Mouse (Mus musculus): Measurements from ENCODE around the gene Srrm4. TPM values are rescaled to one million over a fixed set of nuclear protein-coding genes. Genes with fewer than 3 reads are reported as not detected.

Gene Srrm4
- polyA plus RNA-seq, 1 experiment from 2014 or later, result 20.8 TPM

DNA sequence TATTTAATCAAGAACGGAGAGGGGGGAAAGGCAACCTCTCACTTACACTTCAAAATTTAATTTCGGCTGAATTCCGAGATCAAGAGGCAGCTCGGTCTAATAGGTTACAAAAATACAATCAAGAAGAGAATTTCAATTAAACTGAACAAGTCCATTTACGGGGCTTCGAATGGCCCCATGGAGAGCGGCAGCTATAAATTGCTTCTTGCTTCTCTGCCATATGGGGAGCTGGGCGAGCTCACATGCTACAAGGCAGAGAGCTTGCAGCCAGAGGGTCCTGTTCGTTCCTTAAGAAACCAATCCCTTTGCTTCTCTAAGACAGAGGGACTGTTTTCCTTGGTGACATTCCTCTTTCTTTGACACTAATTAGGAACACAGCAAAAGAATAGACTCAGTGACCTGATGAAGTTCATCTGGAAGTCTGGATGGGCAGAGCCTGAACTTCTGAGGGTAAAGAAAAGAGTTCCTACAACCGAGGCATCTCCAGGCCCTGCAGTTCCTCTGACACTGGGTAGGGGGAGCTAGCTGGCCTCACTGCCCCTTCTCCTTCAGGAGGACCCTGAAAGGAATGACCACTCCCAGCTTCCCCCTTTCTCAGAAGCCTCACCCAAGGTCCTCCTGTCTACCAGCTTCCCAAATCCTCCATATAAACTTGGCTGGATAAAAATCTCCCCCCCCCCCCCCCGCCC lies 130.1 kb downstream of the Srrm4 start:
- H3K9me3 ChIP-seq (ENCODE audit: control insufficient read depth, low read length), result peaks cover 10% of the 10 kb centered on the region
- H3K4me3 ChIP-seq (ENCODE audit: low read depth, low read length), result no peak overlapping the region
- no peaks in the 10 kb centered on the region for H3K27me3 ChIP-seq (ENCODE audit: control insufficient read depth, insufficient read depth, low read length)
- peak overlapping the region; percentile 45 for H3K27ac ChIP-seq (ENCODE audit: low read depth, low read length)
- no peak overlapping the region for H3K9ac ChIP-seq (replicated peaks; ENCODE audit: low read depth, low read length)
- no peak overlapping the region for H3K4me2 ChIP-seq (ENCODE audit: low read depth, low read length)
- peak; percentile 72; the same call in 1 of the 2 replicates for ATAC-seq (ENCODE audit: low read depth)
- H3K36me3 ChIP-seq (ENCODE audit: control insufficient read depth, insufficient read depth, low read length), result peaks cover 17% of the 10 kb centered on the region; the same call in 1 of the 2 replicates
- WGBS, result 15% methylated on average over 11 of the region's 11 CpGs
- H3K4me1 ChIP-seq (ENCODE audit: control insufficient read depth, insufficient read depth, low read length), result peaks cover 11% of the 10 kb centered on the region

DNA sequence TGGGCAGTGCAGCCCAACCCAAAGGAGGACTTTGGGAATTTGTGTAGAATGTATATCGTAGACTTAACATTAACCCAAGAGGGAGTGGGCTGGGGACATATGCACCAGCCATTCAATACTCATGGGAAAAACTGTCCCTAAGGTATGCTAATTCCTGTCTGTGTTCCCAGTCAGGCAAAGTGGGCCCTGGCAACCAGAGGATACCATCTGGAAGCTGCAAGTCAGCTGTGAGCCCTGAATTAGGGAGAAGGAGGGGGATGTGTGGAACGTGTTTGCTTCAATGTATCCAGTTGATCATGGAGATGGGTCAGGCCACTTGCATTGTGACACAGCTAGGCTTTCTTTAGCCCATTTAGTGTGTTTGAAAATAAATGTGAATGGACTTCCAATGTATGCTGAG lies 131.6 kb downstream of the Srrm4 start:
- H3K4me2 ChIP-seq (ENCODE audit: low read depth, low read length), result no peak overlapping the region
- peaks cover 2% of the 10 kb centered on the region for H3K9me3 ChIP-seq (ENCODE audit: control insufficient read depth, low read length)
- H3K27me3 ChIP-seq (ENCODE audit: control insufficient read depth, insufficient read depth, low read length), result no peaks in the 10 kb centered on the region
- H3K27ac ChIP-seq (ENCODE audit: low read depth, low read length), result no peak overlapping the region; the same call in 1 of the 2 replicates
- 38% methylated on average over 2 of the region's 2 CpGs for WGBS
- peaks cover 11% of the 10 kb centered on the region for H3K4me1 ChIP-seq (ENCODE audit: control insufficient read depth, insufficient read depth, low read length)
- H3K36me3 ChIP-seq (ENCODE audit: control insufficient read depth, insufficient read depth, low read length), result peaks cover 2% of the 10 kb centered on the region; the same call in 1 of the 2 replicates
- H3K4me3 ChIP-seq (ENCODE audit: low read depth, low read length), result no peak overlapping the region
- no peak for ATAC-seq (ENCODE audit: low read depth)
- no peak overlapping the region for H3K9ac ChIP-seq (replicated peaks; ENCODE audit: low read depth, low read length)

DNA sequence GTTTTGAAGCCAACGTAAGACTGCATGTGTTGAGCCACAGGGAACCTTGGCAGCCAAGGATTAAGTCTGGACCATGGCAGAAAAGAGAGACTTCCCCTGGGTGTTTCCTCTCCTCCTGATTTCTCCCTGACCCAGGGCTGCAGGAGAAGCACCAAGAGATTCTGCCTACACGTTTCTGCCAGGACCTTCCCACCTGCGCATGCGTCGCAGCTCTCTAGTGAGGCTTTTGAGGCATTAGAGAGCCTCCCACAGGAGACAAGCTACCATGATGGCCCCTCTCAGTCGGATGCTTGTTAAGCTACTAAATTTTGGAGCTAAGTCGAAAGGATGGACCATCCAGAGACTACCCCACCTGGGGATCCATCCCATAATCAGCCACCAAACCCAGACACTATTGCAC lies 133.8 kb downstream of the Srrm4 start:
- 75% methylated on average over 7 of the region's 7 CpGs for WGBS
- H3K27ac ChIP-seq (ENCODE audit: low read depth, low read length), result no peak overlapping the region
- ATAC-seq (ENCODE audit: low read depth), result no peak

DNA sequence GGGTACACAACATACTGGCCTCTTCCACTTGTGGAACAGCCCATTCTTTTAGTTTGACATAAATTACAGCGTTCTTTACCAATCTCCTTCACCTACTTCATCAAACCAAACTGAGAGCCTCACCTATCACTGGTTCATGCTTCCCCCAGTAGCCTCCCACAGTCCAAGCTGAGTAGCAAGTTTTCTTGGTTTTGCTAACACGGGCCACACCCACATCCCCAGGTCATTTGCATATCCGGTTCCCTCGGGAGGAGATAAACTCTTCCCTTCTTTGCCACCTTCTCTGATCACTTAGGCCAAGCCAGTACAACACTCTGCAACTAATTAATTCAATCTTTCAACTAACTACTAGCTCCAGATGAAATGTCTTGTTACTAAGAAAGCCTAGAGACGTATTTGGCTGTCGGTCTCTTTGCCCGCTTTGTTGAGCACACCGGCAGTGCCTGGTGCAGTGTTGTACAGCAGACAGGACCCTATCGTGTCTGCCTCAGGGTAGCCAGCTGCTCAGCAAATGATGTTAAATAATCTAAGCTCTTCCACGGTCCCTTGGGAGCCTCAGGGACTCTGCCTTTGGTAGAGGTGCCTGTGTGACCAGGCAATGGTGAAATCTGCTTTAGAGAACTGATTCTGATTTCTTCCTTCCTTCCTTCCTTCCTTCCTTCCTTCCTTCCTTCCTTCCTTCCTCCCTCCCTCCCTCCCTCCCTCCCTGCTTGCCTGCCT lies 134.7 kb downstream of the Srrm4 start:
- WGBS, result 27% methylated on average over 10 of the region's 10 CpGs
- H3K9ac ChIP-seq (replicated peaks; ENCODE audit: low read depth, low read length), result no peak overlapping the region
- ATAC-seq (ENCODE audit: low read depth), result no peak
- H3K27ac ChIP-seq (ENCODE audit: low read depth, low read length), result no peak overlapping the region
- H3K9me3 ChIP-seq (ENCODE audit: control insufficient read depth, low read length), result no peaks in the 10 kb centered on the region
- H3K27me3 ChIP-seq (ENCODE audit: control insufficient read depth, insufficient read depth, low read length), result no peaks in the 10 kb centered on the region
- H3K4me3 ChIP-seq (ENCODE audit: low read depth, low read length), result no peak overlapping the region
- peaks cover 11% of the 10 kb centered on the region for H3K4me1 ChIP-seq (ENCODE audit: control insufficient read depth, insufficient read depth, low read length)
- H3K36me3 ChIP-seq (ENCODE audit: control insufficient read depth, insufficient read depth, low read length), result no peaks in the 10 kb centered on the region
- no peak overlapping the region for H3K4me2 ChIP-seq (ENCODE audit: low read depth, low read length)

More for the DNA sequence above, 133.8 kb downstream of the Srrm4 start:
- no peaks in the 10 kb centered on the region for H3K27me3 ChIP-seq (ENCODE audit: control insufficient read depth, insufficient read depth, low read length)
- no peak overlapping the region for H3K4me2 ChIP-seq (ENCODE audit: low read depth, low read length)
- no peak overlapping the region for H3K4me3 ChIP-seq (ENCODE audit: low read depth, low read length)
- peaks cover 11% of the 10 kb centered on the region for H3K4me1 ChIP-seq (ENCODE audit: control insufficient read depth, insufficient read depth, low read length)
- H3K36me3 ChIP-seq (ENCODE audit: control insufficient read depth, insufficient read depth, low read length), result no peaks in the 10 kb centered on the region
- no peaks in the 10 kb centered on the region for H3K9me3 ChIP-seq (ENCODE audit: control insufficient read depth, low read length)
- no peak overlapping the region for H3K9ac ChIP-seq (replicated peaks; ENCODE audit: low read depth, low read length)

DNA sequence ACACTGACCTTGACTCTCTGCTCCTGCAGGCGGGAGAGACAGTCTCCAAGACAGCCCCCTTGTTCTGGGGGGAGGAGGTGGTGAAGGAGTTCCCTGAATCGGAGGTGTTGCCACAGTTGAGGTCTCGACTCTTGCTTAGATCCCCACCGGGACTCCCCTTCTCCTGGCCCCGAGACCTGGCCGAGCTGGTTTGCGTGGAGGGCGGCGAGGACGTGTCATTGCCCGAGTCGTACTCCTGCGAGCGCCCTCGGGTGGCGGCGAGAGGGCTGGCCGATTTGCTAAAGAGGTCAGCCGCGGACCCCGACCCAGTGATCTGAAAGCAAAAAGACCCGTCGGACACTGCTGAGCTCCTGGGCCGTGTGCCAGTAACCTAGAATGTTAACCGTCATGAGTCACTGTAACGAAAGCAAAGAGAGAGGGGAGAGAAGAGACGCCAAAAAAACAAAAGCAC lies 138.2 kb downstream of the Srrm4 start:
- H3K4me3 ChIP-seq (ENCODE audit: low read depth, low read length), result no peak overlapping the region
- WGBS, result 4% methylated on average over 27 of the region's 27 CpGs

DNA sequence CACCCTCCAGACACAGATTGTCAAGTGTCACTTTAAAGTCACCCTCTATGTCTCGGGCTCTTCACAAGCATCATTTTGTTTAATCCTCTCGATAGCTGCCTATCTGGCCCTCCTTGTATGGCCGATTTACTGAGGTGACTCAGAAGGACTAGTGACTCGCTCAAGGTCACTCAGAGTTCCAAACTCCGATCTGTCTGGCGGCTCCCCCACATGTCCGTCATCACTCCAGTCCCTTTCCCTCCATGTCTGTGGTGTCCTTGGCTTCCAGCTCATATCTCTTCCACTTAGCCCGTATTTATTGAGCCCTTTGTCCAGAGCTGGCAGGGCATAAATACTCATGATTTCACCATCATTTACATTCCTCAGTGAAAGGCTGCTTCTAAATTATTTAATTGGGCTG lies 140.7 kb downstream of the Srrm4 start:
- no peaks in the 10 kb centered on the region for H3K27me3 ChIP-seq (ENCODE audit: control insufficient read depth, insufficient read depth, low read length)

More for the DNA sequence above, 138.2 kb downstream of the Srrm4 start:
- H3K27me3 ChIP-seq (ENCODE audit: control insufficient read depth, insufficient read depth, low read length), result no peaks in the 10 kb centered on the region
- H3K36me3 ChIP-seq (ENCODE audit: control insufficient read depth, insufficient read depth, low read length), result no peaks in the 10 kb centered on the region
- H3K27ac ChIP-seq (ENCODE audit: low read depth, low read length), result no peak overlapping the region
- no peaks in the 10 kb centered on the region for H3K4me1 ChIP-seq (ENCODE audit: control insufficient read depth, insufficient read depth, low read length)
- peak overlapping the region; percentile 32; the same call in 1 of the 2 replicates for H3K4me2 ChIP-seq (ENCODE audit: low read depth, low read length)
- H3K9me3 ChIP-seq (ENCODE audit: control insufficient read depth, low read length), result no peaks in the 10 kb centered on the region
- no peak overlapping the region for H3K9ac ChIP-seq (replicated peaks; ENCODE audit: low read depth, low read length)
- ATAC-seq (ENCODE audit: low read depth), result no peak

DNA sequence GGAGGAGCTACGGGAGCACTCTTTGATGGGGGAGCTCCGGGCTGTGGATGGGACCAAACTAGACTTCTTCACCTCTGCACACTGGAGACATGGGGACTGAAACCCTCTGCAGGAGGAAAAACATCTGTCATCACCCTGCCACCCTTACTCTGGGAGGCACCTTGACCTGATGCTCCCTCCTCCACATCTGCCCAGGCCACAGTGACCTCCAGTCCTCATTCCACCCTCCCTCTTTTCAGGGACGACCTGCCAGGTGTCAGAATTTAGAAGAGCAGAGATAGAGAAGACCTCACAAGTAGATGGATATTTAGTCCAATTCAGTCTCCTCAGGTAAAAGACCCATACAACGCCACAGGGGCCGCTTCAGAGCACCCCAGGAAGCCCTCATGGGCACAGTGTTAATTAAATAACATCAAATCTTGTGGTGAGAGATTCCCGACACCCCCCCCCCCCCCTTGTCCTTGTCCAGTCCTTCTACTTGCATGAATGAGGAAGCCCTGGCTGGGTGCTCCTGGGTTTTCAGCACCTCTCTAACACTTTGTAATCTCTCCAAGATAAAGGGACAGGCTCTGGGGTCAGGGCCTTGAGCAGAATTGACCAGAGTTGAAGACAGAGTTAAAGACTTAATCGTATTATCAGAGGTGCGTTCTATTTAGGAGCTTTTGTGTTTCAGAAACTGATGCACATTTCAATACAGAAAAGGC lies 141.9 kb downstream of the Srrm4 start:
- no peak overlapping the region for H3K9ac ChIP-seq (replicated peaks; ENCODE audit: low read depth, low read length)
- no peak overlapping the region for H3K4me2 ChIP-seq (ENCODE audit: low read depth, low read length)
- no peak overlapping the region for H3K4me3 ChIP-seq (ENCODE audit: low read depth, low read length)
- no peak for ATAC-seq (ENCODE audit: low read depth)
- H3K9me3 ChIP-seq (ENCODE audit: control insufficient read depth, low read length), result no peaks in the 10 kb centered on the region
- no peaks in the 10 kb centered on the region for H3K36me3 ChIP-seq (ENCODE audit: control insufficient read depth, insufficient read depth, low read length)
- H3K27me3 ChIP-seq (ENCODE audit: control insufficient read depth, insufficient read depth, low read length), result no peaks in the 10 kb centered on the region
- no peak overlapping the region for H3K27ac ChIP-seq (ENCODE audit: low read depth, low read length)
- WGBS, result 69% methylated on average over 8 of the region's 8 CpGs
- no peaks in the 10 kb centered on the region for H3K4me1 ChIP-seq (ENCODE audit: control insufficient read depth, insufficient read depth, low read length)

More for the DNA sequence above, 140.7 kb downstream of the Srrm4 start:
- Histone ChIP-seq H3K9ac (replicated peaks; ENCODE audit: low read depth, low read length) (no peak overlapping the region), H3K4me3 (ENCODE audit: low read depth, low read length) (no peak overlapping the region), H3K4me2 (ENCODE audit: low read depth, low read length) (no peak overlapping the region), H3K9me3 (ENCODE audit: control insufficient read depth, low read length) (no peaks in the 10 kb centered on the region), H3K36me3 (ENCODE audit: control insufficient read depth, insufficient read depth, low read length) (no peaks in the 10 kb centered on the region), H3K27ac (ENCODE audit: low read depth, low read length) (no peak overlapping the region), H3K4me1 (ENCODE audit: control insufficient read depth, insufficient read depth, low read length) (no peaks in the 10 kb centered on the region)
- ATAC-seq (ENCODE audit: low read depth), result no peak
- WGBS, result 86% methylated on average over 8 of the region's 8 CpGs

DNA sequence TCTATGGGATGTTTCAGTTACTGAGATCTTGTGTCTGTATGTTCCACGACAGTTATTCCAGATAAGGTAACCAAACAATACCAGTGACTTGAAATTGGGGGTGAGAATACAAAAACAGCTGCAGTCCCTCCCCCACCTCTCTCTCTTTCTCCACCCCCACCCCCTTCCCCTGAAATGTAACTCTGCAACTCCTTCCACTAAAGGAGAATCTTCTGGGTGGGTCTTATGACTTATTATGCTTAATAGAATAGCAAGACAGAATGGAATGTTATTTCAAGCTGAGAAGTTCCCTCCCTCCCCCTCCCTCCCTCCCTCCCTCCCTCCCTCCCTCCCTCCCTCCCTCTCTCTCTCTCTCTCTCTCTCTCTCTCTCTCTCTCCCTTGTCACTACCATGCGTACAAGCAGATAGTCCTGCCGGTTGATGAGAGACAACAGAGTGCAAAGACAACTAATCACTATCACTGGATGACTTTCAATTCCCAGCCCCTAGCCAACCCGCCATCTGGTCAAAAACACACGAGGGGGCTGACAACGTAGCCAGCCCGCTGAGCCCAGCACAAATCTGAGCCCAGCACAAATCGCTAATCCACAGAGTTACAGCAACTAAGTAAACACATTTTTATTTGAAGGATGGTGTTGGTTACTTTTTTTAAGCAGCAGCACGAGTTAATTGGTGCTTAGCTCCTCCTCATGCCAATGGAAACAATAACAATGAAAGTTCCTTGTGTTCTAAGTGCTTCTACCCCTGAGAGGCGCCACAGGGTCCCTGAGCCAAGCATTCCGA lies 143.0 kb downstream of the Srrm4 start:
- WGBS, result 14% methylated on average over 10 of the region's 11 CpGs
- no peak overlapping the region for H3K27ac ChIP-seq (ENCODE audit: low read depth, low read length)
- no peaks in the 10 kb centered on the region for H3K27me3 ChIP-seq (ENCODE audit: control insufficient read depth, insufficient read depth, low read length)
- H3K4me1 ChIP-seq (ENCODE audit: control insufficient read depth, insufficient read depth, low read length), result no peaks in the 10 kb centered on the region
- no peak for ATAC-seq (ENCODE audit: low read depth)
- H3K9ac ChIP-seq (replicated peaks; ENCODE audit: low read depth, low read length), result no peak overlapping the region
- H3K36me3 ChIP-seq (ENCODE audit: control insufficient read depth, insufficient read depth, low read length), result no peaks in the 10 kb centered on the region
- H3K4me3 ChIP-seq (ENCODE audit: low read depth, low read length), result no peak overlapping the region
- H3K9me3 ChIP-seq (ENCODE audit: control insufficient read depth, low read length), result no peaks in the 10 kb centered on the region
- no peak overlapping the region for H3K4me2 ChIP-seq (ENCODE audit: low read depth, low read length)

Data from neural tube, embryonic 14.5 days (tissue).